Mouse (Mus musculus): ENCODE data around the gene Wdr19.

DNA sequence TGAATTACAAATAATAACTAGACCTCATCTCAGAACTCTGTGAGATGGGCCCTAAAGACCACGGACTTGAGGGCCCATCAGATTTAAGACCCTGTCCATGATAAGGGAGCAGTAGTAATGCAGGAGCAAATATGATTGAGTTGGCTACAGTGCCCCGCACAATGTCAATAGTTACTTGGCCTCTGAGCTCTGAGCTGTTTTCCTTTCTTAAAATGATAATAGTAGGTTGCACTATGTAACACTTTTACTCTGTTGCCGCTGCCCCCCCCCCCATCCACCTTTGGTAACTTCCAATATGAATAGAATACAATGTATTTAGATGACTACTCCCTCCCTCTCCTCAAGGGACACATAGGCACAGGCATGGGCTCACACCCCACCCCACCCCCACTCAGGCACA, 48.2 kb upstream of the Wdr19 start:
- TF ChIP-seq POLR2A (IDR thresholded peaks at IDR 0.05; ENCODE audit: low read depth, low read length) (no peak), CTCF (IDR thresholded peaks at IDR 0.05; ENCODE audit: borderline replicate concordance, insufficient read depth, low read length) (no peak)

All from embryonic fibroblast, embryonic 13.5 days (primary cell).